Mouse (Mus musculus): ENCODE data around the gene Pkd2. TPM values are rescaled to one million over a fixed set of nuclear protein-coding genes. Genes with fewer than 3 reads are reported as not detected.

Gene Pkd2
- 15.5 TPM for polyA plus RNA-seq (2014; fragmentation: Illumina TruSeq; extraction: RNeasy Lipid Tissue Mini Kit (QIAGEN cat#74804); ENCODE audit: low read depth, low replicate concordance)

GRCm38 (mm10) chr5:104458832-104459705, at the start of gene Pkd2:
TSS of gene Pkd2 (plus strand) at chr5:104459450.

GRCm38 (mm10) chr5:104434835-104435301, 24.4 kb upstream of the Pkd2 start, which contains the start of gene Spp1:
TSS of gene Spp1 (plus strand) at chr5:104435118.

DNA sequence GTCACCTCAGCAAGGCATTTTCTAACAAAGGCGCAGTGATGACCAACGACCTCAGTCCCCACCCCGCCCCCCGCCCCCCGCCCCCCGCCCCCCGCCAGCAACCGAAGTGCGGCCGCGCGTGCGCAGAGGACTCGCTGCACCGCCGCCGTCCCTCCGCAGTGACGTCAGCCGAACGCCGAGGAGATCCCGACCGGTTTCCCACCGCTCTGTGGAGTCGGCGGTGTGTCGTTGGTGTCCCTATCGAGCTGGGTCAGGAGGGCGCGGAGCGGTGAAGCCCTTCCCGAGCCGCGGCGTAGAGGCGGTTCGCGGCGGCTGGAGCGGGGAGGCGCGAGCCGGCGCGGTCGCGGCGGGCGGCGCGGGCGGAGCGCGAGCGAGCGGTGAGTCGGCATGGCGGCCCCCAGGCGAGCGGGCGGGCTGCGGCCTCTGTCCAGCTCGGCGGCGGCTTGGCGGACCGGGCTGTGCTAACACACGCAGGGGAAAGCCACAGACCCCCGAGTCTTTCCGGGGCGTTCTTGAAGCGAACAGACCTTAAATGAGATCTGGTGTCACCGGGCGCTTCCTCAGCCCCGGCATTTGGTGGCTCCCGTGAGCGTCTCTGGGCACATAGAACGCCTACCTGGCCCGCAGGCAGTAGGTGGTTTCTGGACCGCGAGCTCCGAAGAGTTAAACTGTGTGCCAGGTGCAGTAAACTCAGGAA, 49.1 kb downstream of the Pkd2 start, which contains the start of gene BC005561:
BC005561 (plus strand) TSS at position 158 of the 697 bp plus-strand sequence.

Other genes with a start within 250 kb of the Pkd2 start
- gene Ibsp, start 160.3 kb upstream of the Pkd2 start, polyA plus RNA-seq (2014; fragmentation: Illumina TruSeq; extraction: RNeasy Lipid Tissue Mini Kit (QIAGEN cat#74804); ENCODE audit: low read depth, low replicate concordance) = 0.67 TPM
- 0.13 TPM for gene Mepe, start 134.1 kb upstream of the Pkd2 start, polyA plus RNA-seq (2014; fragmentation: Illumina TruSeq; extraction: RNeasy Lipid Tissue Mini Kit (QIAGEN cat#74804); ENCODE audit: low read depth, low replicate concordance)
- 1.4 TPM for gene Spp1, start 24.3 kb upstream of the Pkd2 start, polyA plus RNA-seq (2014; fragmentation: Illumina TruSeq; extraction: RNeasy Lipid Tissue Mini Kit (QIAGEN cat#74804); ENCODE audit: low read depth, low replicate concordance)
- gene BC005561, start 48.9 kb downstream of the Pkd2 start, polyA plus RNA-seq (2014; fragmentation: Illumina TruSeq; extraction: RNeasy Lipid Tissue Mini Kit (QIAGEN cat#74804); ENCODE audit: low read depth, low replicate concordance) = 54.8 TPM

Data from testis, adult 10 weeks (tissue).